Mouse (Mus musculus) WW6 (cell line): ENCODE measurements around the gene Ctnnbl1.

Experiments used
- DNase-seq: peaks from one replicate; pipeline ENCODE4 v3.0.0-alpha.2; 2013; ENCODE audit warnings: low read depth, low spot score

Gene Ctnnbl1

DNA sequence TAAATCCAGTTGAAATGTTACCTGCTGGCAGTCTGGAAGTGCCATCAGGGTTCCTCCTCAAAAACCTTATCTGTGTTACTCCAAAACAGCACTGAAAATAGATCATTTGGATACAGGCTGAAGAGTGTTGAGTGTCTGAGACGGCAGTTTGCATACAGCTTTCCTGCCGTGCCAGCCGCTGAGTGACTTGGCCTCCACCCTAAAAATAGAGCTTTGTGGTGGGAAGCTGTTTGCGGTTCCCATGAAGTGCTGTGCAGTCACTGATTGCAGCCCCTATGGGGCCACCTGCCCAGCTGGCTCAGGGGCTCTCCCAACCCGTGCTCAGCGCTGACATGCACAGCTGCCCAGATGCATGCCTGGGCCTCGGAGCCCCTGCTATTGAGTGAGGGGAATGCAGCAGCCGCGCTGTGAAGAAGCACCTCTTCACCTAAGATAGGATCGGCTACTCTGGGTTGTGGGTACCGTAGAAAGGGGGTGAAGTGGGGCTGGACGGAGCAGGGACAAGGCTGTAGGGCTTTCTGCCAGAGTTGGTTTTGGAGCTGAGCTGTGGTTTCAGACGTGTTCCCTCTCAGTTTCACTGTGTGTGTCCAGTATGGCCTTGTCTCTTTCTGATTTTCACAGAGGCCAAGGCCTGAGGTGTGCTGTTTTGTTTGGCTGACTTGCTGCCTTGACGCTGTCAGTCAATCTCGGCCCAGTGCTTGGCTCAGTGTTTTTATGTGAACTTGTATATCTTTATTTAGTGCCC is 81.5 kb downstream of the Ctnnbl1 start:
- no peak for DNase-seq

DNA sequence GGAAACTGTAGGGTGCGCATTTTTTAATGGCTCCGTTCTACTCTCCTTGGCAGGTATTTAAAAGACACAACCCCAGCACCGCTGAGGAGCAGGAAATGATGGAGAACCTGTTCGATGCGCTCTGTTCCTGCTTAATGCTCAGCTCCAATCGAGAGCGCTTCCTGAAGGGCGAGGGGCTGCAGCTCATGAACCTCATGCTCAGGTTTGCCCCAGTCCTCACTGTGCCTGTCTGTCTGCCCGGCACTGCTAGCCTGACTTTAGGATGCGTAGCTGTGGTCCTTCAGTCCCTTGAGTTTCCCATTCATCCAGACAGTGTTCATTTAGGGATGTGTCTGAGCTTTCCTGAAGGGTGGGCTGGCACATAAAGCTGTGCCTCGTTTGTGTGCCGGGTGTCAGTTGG is 82.2 kb downstream of the Ctnnbl1 start:
- DNase-seq = no peak

GRCm38 (mm10) chr2:157821259-157821658 is 84.1 kb downstream of the Ctnnbl1 start:
- no peak for DNase-seq

GRCm38 (mm10) chr2:157823456-157823855 is 86.3 kb downstream of the Ctnnbl1 start:
- DNase-seq = no peak

- DNase-seq = no peak
These were observed 87.0 kb downstream of the Ctnnbl1 start for GRCm38 (mm10) chr2:157824249-157824648.

DNA sequence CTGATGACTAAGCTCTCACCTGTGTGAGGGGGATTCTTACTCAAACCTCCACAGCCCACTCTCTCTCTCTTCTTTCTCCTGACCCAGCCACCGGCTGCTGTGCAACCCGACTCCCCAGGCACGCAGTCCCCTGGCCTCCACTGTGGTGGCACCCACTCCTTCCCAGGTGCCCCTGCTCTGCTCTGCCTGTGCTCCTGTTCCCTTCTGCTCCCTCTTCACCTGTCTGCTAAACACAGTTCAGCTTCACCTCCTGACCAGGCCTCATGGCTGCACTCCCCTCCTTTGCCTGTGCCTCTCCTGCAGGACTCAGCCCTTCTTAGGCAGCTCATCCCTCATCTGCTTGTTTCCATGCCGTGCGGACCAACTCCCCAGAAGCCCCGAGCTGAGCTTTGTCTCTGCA is 92.9 kb downstream of the Ctnnbl1 start:
- no peak for DNase-seq

DNA sequence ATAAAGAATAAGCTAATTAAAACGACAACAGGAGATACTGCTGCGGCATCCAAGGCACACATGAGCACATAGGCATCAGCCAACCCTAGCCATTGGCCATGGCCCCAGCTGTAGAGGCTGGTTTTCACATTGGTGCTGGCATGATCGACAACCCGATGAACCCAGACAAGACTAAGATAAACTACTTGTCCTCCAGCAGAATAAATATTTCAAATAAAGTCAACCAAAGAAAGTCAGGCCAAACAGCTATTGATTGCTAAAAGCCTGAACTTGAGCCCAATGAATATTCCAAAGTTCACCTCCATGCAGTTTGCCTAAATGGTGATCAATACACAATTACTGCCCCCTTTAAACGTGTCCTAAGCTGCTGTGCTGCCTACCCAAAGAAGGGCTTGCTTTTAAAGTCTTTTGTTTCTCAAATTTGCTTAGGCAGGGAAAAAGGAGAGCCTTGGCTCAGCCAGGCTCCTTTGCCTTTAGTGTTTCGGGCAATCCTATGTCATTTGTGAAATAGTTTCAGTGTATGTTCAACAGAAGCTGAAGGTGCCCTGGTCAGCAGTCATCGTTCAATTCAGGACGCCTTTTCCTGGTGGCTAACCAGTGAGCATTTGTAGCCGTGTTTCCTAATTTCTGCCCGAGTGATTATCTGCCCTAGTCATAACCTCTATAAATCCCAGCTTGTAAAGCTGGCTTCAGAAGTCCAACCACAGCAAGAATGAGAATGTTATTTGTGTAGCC is 93.6 kb downstream of the Ctnnbl1 start:
- no peak for DNase-seq

DNA sequence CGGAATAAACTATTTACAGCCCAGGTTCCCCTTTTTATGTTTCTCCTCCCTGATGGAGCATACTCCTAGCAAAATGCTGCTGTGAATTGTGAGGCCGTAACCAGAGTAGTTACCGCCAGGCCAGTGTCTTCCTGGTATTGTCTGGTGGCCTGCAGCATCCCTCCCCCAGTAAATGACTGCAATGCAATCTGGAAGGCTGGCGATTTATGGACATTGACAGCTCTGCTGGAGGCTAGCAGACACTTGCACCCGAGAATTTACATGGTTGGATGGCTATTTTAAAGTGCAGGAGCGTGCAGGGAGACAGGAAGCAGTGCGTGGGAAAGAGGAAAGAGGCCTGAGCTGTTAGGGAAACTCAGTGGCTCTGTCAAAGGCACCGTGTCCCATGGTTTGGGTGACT is 99.8 kb downstream of the Ctnnbl1 start:
- DNase-seq = no peak

DNA sequence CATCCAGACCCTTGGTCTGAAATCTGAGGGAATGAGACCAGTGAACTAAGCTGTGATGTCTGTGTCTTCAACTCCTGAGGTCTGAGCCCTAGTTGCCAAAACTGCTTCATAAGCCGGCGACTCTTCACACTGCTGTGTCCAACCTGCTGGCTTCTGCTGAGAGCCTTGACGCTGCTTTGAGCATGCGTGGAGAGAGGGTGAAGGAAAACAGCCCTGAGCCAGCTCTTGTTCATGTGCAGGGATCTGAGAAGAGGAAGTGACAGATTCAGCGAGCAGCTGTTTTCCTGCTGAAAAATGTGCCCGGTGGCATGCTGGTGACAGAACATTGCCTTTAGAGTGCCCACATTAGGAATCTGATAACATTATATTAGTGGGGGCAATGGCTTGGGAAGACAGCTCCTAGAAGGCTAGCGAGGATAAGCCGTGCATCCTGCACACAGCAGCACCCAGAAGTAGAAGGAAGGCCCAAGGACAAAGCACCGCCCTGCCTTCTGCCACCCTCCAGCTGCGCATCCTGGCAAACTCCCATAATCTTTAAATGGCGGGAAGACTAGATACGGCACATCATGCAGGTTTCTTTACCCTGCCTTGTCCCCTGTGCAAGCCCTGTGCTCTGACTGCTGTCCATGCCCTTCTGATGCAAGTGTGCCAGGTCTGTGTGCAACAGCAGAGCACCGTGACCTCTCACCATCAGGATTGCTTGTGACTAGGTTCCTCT is 101.2 kb downstream of the Ctnnbl1 start:
- no peak for DNase-seq

DNA sequence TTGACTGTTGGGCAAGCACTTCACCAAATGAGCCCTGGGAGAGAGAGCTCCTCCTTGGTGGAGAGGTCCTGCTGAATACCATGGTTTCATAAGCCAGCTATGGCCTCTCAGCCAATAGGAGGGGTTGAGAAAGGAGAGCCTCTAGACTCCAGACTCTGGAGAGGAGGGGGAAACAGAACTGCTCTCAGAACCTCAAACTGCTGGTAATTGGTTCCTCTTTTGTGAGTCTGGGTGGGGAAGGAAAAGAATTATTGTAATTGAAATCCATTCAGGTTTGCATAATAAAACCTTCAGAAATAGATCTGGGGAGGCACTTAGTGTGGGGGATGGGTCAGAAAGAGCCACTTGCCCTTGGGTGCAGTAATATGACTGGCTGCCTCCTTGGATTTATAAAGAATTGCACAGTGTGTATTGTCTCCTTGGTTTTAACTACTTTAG is 103.5 kb downstream of the Ctnnbl1 start:
- DNase-seq = peak; percentile 57

DNA sequence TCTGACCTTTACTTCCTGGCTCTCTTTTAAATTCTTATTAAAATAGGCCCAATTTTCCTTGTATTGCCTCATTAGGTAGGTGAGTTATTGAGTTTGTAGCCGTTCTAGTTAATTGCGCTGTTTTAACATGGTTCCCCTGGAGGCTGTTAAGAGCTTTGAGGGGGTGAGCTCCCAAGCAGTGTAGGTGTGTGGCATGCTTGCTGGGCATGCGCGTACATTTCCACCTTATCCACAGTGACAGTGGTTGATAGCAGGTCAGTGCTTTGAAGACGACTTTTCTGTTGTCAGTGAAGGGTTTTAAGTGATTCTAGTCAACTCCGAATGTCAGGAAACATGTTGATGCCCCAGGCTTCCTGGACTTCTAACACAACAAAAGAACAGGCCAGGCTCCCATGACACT is 103.9 kb downstream of the Ctnnbl1 start:
- no peak for DNase-seq

DNA sequence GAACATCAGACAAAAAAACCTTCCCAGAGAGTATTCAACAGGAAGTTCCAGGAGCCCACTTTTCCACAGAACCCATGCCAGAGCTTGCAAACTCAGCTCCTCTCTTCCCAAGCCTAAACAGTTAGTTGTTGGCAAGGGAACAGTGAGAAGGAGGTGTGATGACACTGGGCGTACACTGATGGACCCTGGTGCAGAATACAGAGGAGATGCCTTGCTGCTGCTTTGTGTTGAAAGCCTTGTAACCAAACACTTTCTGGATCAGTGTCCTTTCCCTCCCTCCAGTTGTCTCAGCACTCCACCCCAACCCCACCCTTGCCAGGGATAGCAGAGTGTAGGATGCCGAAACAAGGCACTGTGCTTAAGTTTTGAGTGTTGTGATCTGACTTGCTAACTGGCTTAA is 107.5 kb downstream of the Ctnnbl1 start:
- DNase-seq = no peak

DNA sequence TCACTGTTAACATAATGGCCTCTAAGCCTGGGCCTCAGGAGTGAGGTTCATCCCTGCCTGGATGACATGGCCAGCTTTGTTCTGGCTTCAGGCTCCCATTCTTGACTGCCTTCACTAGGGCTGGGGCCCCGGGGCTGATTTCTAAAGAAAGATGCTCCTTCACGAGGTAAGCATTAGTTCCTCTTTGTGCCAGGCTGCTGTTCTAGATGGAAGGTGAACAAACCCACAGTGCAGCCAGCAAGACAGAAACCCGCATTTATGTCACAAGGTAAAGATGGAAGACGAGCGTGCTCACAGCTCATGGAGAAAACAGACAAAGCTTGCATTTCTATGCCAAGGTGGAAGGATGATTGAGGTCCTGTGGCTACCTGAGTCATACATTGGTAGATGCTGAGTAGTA is 108.6 kb downstream of the Ctnnbl1 start:
- no peak for DNase-seq

- no peak for DNase-seq
These were observed 115.9 kb downstream of the Ctnnbl1 start for GRCm38 (mm10) chr2:157853135-157853534.

DNA sequence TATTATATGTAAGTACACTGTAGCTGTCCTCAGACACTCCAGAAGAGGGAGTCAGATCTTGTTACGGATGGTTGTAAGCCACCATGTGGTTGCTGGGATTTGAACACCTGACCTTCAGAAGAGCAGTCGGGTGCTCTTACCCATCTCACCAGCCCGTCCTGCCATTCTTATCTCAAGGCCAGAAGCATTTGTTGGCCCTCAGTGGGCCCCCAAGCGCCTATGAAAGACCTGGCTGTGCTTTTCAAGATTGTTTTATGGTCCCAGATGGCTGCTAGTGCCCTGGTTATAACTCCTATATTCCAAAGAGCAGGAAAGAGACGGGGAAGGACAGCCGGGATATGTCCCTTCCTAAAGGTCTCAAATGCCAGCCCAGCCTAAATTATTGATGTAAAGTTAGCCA is 118.6 kb downstream of the Ctnnbl1 start:
- DNase-seq = no peak

DNA sequence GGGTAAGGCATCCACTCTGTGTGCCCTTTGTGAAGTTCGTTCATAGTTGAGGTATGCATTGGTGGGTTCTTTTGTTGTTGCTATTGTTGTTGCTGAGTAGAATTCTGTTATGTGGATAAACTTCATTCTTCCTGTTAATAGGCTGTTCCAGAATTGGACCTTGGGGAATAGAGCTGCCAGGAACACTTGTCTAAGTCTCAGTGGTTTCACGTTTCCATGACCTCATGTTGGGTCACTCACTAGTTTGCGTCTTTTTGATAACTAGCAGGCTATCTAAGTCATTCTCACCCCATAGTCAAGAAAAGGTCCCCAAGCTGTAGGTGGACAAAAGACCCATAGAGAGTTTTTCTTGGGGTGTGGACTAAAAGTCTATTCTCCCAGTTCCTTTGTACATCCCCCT is 120.3 kb downstream of the Ctnnbl1 start:
- DNase-seq = no peak

DNA sequence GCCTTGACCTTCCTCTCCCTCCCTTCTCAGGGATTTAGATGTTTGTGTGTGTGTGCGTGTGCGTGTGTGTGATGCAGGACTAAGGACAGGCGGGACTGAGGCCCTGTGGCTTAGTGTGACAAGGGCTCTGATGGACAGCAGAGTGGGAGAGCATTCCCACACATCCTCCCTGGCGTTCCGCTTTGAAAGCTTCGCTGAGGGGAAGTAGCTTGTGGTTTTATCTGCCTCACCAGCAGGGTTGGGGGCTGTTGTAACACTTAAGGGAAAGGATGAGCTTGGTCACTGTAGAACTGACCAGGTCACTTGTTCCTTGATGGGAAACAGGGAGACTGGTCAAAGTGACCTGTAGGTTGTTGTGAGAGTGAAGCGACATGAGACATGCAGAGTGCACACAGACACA is 121.1 kb downstream of the Ctnnbl1 start:
- no peak for DNase-seq

DNA sequence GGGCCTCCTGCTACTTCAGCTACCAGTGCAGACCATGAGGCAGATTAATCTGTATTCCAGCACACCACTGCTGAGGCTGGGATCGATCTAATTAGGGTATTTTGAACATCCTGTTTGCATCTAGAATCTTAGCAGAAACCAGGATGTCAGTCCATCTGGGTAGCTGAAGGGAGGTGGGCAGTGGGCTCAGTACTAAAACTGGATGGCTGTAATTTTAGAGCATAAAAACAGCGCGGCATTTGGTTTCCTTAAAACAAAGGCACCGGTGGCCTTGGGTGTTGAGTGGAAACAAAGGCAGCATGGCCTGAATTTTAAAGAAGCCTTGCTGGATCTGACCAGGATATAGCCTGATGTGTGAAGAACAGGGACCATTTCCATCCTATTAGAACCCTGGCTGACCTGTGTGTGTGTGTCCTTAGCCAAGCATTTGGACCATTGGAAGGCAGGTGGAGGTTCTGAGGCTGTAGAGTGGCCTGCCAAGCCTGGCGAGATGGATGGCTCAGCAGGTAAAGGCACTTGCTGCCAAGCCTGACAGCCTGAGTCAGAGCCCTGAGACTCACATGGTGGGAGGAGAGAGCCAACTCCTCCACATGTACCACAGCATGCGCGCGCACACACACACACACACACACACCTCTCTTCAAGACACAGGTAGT is 122.0 kb downstream of the Ctnnbl1 start:
- DNase-seq = no peak

DNA sequence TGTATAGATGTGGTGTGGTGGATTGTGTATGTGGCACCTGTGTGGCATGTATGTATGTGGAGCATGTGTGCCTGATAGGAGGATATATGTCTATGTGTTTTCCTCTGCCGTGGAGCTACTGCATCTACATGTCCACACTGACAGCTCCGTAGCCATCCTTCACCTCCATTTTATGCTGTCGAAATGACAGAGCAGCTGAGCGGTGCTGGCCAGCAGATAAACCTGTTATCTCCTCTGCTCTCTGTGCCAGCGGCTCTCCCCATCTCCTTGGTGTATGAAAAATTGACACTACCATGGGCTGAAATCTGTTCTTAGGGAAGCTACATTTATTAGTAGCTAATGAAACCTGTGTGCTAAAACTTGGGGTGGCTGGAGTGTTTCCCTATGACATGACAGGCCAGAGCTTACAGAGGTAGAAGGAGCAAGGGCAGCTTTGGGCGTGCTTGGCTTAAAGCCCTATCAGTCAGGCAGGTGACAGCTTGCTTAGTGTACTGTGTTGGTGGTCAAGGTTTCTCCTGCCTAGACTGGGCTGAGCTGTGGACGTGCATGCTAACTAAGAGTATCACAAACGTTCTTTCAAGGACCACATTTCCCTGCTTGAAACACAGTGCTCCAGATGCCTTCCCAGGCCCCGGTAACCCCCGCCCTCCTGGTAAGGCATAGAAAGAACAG is 124.2 kb downstream of the Ctnnbl1 start:
- no peak for DNase-seq

DNA sequence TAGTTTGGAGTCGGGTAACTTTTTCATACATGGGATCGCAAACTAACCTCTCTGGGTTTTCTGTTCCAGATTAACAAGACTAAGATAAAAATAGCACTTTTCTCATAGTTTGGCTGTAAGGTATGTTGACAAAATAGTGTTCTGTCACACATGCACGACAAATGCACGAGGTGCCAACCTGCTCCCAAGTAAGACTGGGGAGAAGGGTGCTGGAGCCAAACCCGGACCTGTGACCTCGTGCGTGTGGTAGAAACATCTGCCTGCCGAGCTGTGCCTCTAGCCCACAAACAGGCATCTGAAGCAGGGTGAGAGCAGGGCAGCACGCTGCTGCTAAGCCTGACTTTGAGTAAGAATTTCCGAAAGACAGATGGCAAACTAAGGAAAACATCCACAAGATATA is 125.1 kb downstream of the Ctnnbl1 start:
- no peak for DNase-seq

DNA sequence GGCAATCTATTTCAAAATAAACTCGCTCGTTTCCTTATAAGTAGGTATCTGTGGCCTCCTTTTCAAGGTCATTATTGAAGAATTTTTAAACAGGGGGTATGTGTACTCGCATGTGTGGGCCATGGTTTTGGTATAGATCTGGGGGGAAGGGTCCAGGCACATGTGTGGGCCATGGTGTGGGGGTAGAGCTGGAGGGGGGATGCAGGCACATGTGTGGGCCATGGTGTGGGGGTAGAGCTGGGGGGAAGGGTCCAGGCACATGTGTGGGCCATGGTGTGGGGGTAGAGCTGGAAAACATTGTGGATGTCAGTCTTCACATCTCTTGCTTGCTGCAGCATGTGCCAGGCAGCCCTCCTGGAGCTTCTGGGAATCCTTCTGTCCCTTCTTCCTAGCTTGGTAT is 129.9 kb downstream of the Ctnnbl1 start:
- no peak for DNase-seq

- no peak for DNase-seq
These were observed 133.0 kb downstream of the Ctnnbl1 start for GRCm38 (mm10) chr2:157870247-157870646.
